Mouse (Mus musculus): ENCODE results near the gene Aebp1. TPM values are rescaled to one million over a fixed set of nuclear protein-coding genes. Genes with fewer than 3 reads are reported as not detected.
"Not testable (repeated sequence)": the region's sequence is repeated elsewhere in the genome, so short reads cannot be mapped to it uniquely, and the experiment has no call there.

Aebp1 gene
- polyA plus RNA-seq, 1 experiment: 22.9 TPM

DNA sequence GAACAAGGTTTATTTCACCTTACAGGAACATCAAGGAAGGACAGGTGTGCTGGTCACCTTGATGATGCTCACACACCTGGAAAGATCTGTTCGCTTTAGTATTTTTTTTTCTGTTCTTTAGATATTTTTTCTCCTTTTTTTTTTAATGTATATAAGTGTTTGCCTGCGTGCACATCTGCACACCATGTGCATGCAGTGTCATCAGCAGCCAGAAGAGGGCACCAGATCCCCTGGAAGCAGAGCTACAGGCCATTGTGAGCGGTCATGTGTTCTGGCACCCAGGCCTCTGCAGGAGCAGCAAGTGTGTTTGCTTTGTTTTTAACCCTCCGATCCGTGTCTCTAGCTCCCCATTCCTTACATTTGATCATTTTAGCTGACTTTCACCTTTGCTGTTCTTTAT is 18.2 kb downstream of the Aebp1 start:
- TF ChIP-seq POLR2A (IDR thresholded peaks at IDR 0.05; ENCODE audit: control insufficient read depth, extremely low read depth, insufficient read depth, low read length, poor library complexity): no peak
- TF ChIP-seq CTCF (IDR thresholded peaks at IDR 0.05; ENCODE audit: borderline replicate concordance, control insufficient read depth, extremely low read depth, insufficient read depth, low read length, poor library complexity): no peak
- Histone ChIP-seq H3K27me3 (ENCODE audit: control insufficient read depth, insufficient read depth, low read length) (no peaks in the 10 kb centered on the region), H3K4me3 (ENCODE audit: control insufficient read depth, insufficient read depth, low read length) (no peak overlapping the region), H3K36me3 (ENCODE audit: control insufficient read depth, insufficient read depth, low read length) (no peaks in the 10 kb centered on the region), H3K27ac (ENCODE audit: control insufficient read depth, insufficient read depth, low read length) (no peak overlapping the region), H3K4me1 (replicated peaks; ENCODE audit: control insufficient read depth, insufficient read depth, low read length) (peaks cover 10% of the 10 kb centered on the region)
- peak; percentile 59 for DNase-seq
- 96% methylated on average over 5 of the region's 5 CpGs for WGBS

DNA sequence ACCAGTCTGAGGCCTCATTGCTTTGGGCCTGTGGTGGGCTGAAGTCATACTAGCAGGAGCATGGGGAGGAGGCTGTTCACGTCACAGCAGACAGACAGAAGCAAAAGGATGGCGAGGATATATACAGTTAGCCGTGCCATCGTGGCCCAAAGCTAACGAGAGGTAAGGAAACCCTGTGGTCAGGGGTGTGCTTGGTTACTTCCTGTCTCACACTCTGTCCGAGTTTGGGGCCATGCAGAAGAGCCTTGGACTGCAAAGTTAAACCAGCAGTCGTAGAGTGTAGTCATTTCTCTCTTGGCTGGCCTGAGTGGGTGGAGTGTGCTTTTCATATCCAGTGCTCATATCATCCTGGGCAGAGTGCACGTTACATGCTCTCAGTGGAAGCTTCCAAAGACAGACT is 20.8 kb downstream of the Aebp1 start:
- no peak overlapping the region for H3K27ac ChIP-seq (ENCODE audit: control insufficient read depth, insufficient read depth, low read length)
- H3K27me3 ChIP-seq (ENCODE audit: control insufficient read depth, insufficient read depth, low read length): no peaks in the 10 kb centered on the region
- no peaks in the 10 kb centered on the region for H3K36me3 ChIP-seq (ENCODE audit: control insufficient read depth, insufficient read depth, low read length)
- TF ChIP-seq CTCF (IDR thresholded peaks at IDR 0.05; ENCODE audit: borderline replicate concordance, control insufficient read depth, extremely low read depth, insufficient read depth, low read length, poor library complexity) (no peak), POLR2A (IDR thresholded peaks at IDR 0.05; ENCODE audit: control insufficient read depth, extremely low read depth, insufficient read depth, low read length, poor library complexity) (no peak)
- DNase-seq: no peak
- H3K4me3 ChIP-seq (ENCODE audit: control insufficient read depth, insufficient read depth, low read length): no peak overlapping the region
- peaks cover 3% of the 10 kb centered on the region for H3K4me1 ChIP-seq (replicated peaks; ENCODE audit: control insufficient read depth, insufficient read depth, low read length)
- 38% methylated on average over 8 of the region's 8 CpGs for WGBS

DNA sequence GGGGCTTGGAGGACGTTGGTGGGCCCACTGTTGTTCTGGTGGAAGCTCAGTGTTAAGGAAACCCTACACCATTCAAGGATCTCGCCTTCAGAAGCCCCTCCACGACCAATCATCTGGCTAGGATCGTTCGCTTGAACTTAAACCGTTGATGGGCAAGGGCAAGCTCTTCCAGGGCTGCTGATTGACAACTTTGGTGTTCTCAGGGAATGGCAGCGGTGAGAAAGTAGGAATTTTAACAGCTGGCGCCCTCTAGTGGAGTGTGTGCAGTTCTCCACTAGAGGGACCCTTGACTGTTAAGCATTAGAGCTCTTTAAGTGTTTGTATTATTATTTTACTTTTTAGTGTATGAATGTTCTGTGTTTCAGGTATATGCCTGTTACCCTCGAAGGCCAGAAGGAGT is 24.4 kb downstream of the Aebp1 start:
- TF ChIP-seq CTCF (IDR thresholded peaks at IDR 0.05; ENCODE audit: borderline replicate concordance, control insufficient read depth, extremely low read depth, insufficient read depth, low read length, poor library complexity) (peak; percentile 66; the same call in 1 of the 2 replicates), POLR2A (IDR thresholded peaks at IDR 0.05; ENCODE audit: control insufficient read depth, extremely low read depth, insufficient read depth, low read length, poor library complexity) (no peak)
- no peaks in the 10 kb centered on the region for H3K4me1 ChIP-seq (replicated peaks; ENCODE audit: control insufficient read depth, insufficient read depth, low read length)
- no peaks in the 10 kb centered on the region for H3K27me3 ChIP-seq (ENCODE audit: control insufficient read depth, insufficient read depth, low read length)
- WGBS: 23% methylated on average over 9 of the region's 9 CpGs
- DNase-seq: peak; percentile 58
- H3K4me3 ChIP-seq (ENCODE audit: control insufficient read depth, insufficient read depth, low read length): no peak overlapping the region
- no peaks in the 10 kb centered on the region for H3K36me3 ChIP-seq (ENCODE audit: control insufficient read depth, insufficient read depth, low read length)
- no peak overlapping the region for H3K27ac ChIP-seq (ENCODE audit: control insufficient read depth, insufficient read depth, low read length)

DNA sequence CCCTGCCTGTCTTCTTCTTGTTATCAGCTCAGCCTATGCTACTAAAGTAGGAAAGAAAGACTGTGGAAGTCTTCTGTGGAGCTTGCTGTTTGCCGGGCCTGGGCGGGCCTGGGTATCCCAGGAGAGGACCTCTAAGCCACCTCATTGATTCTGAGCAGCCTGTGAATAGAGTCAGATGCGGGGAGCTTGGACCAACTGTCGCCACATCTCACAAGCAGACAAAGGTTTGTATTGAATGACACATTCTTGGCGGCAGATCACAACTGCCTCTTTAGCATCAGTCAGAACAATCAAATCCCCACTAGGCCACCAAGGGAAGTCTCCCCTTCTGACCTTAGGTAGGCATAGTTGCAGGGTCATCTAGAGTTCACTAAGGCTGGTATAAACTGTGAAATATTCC is 25.5 kb downstream of the Aebp1 start:
- Histone ChIP-seq H3K4me3 (ENCODE audit: control insufficient read depth, insufficient read depth, low read length) (no peak overlapping the region), H3K36me3 (ENCODE audit: control insufficient read depth, insufficient read depth, low read length) (no peaks in the 10 kb centered on the region), H3K27me3 (ENCODE audit: control insufficient read depth, insufficient read depth, low read length) (no peaks in the 10 kb centered on the region), H3K27ac (ENCODE audit: control insufficient read depth, insufficient read depth, low read length) (no peak overlapping the region), H3K4me1 (replicated peaks; ENCODE audit: control insufficient read depth, insufficient read depth, low read length) (no peaks in the 10 kb centered on the region)
- WGBS: 96% methylated on average over 5 of the region's 5 CpGs
- no peak for DNase-seq
- no peak for TF ChIP-seq POLR2A (IDR thresholded peaks at IDR 0.05; ENCODE audit: control insufficient read depth, extremely low read depth, insufficient read depth, low read length, poor library complexity)
- no peak for TF ChIP-seq CTCF (IDR thresholded peaks at IDR 0.05; ENCODE audit: borderline replicate concordance, control insufficient read depth, extremely low read depth, insufficient read depth, low read length, poor library complexity)

DNA sequence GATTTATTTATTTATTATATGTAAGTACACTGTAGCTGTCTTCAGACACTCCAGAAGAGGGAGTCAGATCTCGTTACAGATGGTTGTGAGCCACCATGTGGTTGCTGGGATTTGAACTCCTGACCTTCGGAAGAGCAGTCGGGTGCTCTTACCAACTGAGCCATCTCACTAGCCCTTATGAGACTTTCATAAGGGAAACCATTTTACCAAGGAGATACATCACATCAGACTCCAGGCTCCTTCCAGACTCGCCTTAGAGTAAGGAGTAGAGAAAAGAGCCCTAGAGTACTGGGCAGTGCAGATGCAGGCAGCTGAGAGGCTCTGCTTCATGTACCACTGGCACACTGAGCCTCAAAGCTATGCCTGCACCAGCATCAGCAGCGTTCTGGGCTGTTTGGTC is 26.8 kb downstream of the Aebp1 start:
- 91% methylated on average over 5 of the region's 5 CpGs for WGBS
- H3K27ac ChIP-seq (ENCODE audit: control insufficient read depth, insufficient read depth, low read length); H3K36me3 ChIP-seq (ENCODE audit: control insufficient read depth, insufficient read depth, low read length); H3K27me3 ChIP-seq (ENCODE audit: control insufficient read depth, insufficient read depth, low read length); H3K4me3 ChIP-seq (ENCODE audit: control insufficient read depth, insufficient read depth, low read length); H3K4me1 ChIP-seq (replicated peaks; ENCODE audit: control insufficient read depth, insufficient read depth, low read length); DNase-seq: not testable (repeated sequence)

DNA sequence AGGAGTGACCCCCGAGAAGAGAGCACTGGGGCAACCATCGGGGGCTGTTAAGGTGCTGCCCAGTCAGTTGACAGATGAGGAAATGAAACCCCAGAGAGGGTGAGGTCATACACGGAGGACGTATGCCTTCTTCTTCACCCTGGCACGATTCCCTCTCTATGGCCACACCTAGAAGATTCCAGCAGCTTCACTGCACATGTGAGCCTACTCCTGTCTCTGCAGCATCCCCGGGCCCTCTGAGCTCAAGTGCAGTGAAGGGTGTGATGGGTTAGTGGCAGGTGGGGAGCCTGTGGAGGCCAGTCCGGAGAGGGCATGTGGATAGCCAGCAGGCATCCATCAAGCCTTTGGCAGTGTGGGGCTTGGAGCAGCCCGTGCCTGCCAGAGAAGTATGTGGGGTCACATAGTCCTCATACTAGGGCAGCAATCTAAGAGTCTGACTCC is 30.4 kb downstream of the Aebp1 start:
- Histone ChIP-seq H3K27ac (ENCODE audit: control insufficient read depth, insufficient read depth, low read length) (no peak overlapping the region), H3K4me3 (ENCODE audit: control insufficient read depth, insufficient read depth, low read length) (no peak overlapping the region), H3K36me3 (ENCODE audit: control insufficient read depth, insufficient read depth, low read length) (no peaks in the 10 kb centered on the region), H3K27me3 (ENCODE audit: control insufficient read depth, insufficient read depth, low read length) (no peaks in the 10 kb centered on the region), H3K4me1 (replicated peaks; ENCODE audit: control insufficient read depth, insufficient read depth, low read length) (no peaks in the 10 kb centered on the region)
- DNase-seq: no peak
- no peak for TF ChIP-seq CTCF (IDR thresholded peaks at IDR 0.05; ENCODE audit: borderline replicate concordance, control insufficient read depth, extremely low read depth, insufficient read depth, low read length, poor library complexity)
- TF ChIP-seq POLR2A (IDR thresholded peaks at IDR 0.05; ENCODE audit: control insufficient read depth, extremely low read depth, insufficient read depth, low read length, poor library complexity): no peak
- WGBS: 39% methylated on average over 8 of the region's 8 CpGs

DNA sequence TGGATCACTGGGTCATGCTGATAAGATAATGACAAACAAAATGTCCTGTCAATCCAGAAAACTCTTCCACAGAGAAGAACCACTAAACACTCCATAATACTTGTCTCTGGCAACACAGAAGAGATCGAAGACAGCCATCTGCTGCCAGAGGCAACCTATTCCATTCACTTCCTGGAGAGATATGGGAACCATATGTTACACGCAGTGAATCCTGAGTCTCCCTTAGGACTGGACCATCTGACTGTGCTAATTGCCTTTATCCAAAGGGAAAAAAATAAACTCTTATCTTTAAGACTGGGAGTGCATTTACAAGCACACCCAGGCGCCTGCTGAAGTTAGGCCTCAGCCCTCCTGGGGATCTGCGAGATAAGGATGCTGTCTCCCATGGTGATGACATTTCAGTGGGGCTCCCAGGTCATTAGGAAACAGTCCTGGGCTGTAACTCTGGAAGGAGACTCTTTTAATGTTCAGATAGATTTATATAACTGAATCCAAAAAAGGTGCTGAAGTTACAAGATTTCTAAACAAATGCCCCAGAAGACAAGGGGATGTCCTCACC is 31.1 kb downstream of the Aebp1 start:
- H3K4me1 ChIP-seq (replicated peaks; ENCODE audit: control insufficient read depth, insufficient read depth, low read length): no peaks in the 10 kb centered on the region
- no peaks in the 10 kb centered on the region for H3K36me3 ChIP-seq (ENCODE audit: control insufficient read depth, insufficient read depth, low read length)
- 94% methylated on average over 4 of the region's 4 CpGs for WGBS
- H3K27ac ChIP-seq (ENCODE audit: control insufficient read depth, insufficient read depth, low read length): no peak overlapping the region
- H3K27me3 ChIP-seq (ENCODE audit: control insufficient read depth, insufficient read depth, low read length): no peaks in the 10 kb centered on the region
- no peak for TF ChIP-seq POLR2A (IDR thresholded peaks at IDR 0.05; ENCODE audit: control insufficient read depth, extremely low read depth, insufficient read depth, low read length, poor library complexity)
- no peak for TF ChIP-seq CTCF (IDR thresholded peaks at IDR 0.05; ENCODE audit: borderline replicate concordance, control insufficient read depth, extremely low read depth, insufficient read depth, low read length, poor library complexity)
- no peak for DNase-seq
- no peak overlapping the region for H3K4me3 ChIP-seq (ENCODE audit: control insufficient read depth, insufficient read depth, low read length)
